Mouse (Mus musculus) midbrain, postnatal 0 days (tissue): ENCODE results near the gene Rabgef1. TPM values are rescaled to one million over a fixed set of nuclear protein-coding genes. Genes with fewer than 3 reads are reported as not detected.

Experiments used
- ATAC-seq: fragments of 200-750 bp; cut with Nextera tagmentation; 2 replicates; pipeline ENCODE4 v1.8.0; 2017; ENCODE audit warnings: moderate number of reproducible peaks, mild to moderate bottlenecking, moderate TSS enrichment, moderate library complexity; ENCODE audit not compliant: low FRiP score
- DNase-seq: peaks from one replicate; pipeline ENCODE4 v3.0.0-alpha.2; 2015; ENCODE audit warnings: low spot score
- H3K27ac ChIP-seq: fragments of 300-500 bp; sonication (generic); 2 replicates; pipeline ENCODE4 v1.5.1; 2014; ENCODE audit warnings: low read depth, mild to moderate bottlenecking, low read length, mixed read lengths
- H3K27me3 ChIP-seq: fragments of 300-500 bp; sonication (generic); 2 replicates; pipeline ENCODE4 v1.6.1; 2014; ENCODE audit warnings: low read length, control low read depth, mixed read lengths; ENCODE audit not compliant: insufficient read depth
- H3K36me3 ChIP-seq: fragments of 300-500 bp; sonication (generic); 2 replicates; pipeline ENCODE4 v1.6.1; 2014; ENCODE audit warnings: low read length, control low read depth, mixed read lengths; ENCODE audit not compliant: insufficient read depth
- H3K4me1 ChIP-seq: fragments of 300-500 bp; sonication (generic); 2 replicates; pipeline ENCODE4 v1.6.1; 2014; ENCODE audit warnings: mild to moderate bottlenecking, control low read depth, antibody characterized with exemption, low read length, mixed read lengths; ENCODE audit not compliant: insufficient read depth
- H3K4me2 ChIP-seq: fragments of 300-500 bp; sonication (generic); 2 replicates; pipeline ENCODE4 v1.6.1; 2014; ENCODE audit warnings: low read depth, mild to moderate bottlenecking, low read length, mixed read lengths; ENCODE audit not compliant: poor library complexity, severe bottlenecking
- H3K4me3 ChIP-seq: fragments of 300-500 bp; sonication (generic); 2 replicates; pipeline ENCODE4 v1.5.1; 2014; ENCODE audit warnings: low read depth, mild to moderate bottlenecking, low read length, moderate library complexity
- H3K9ac ChIP-seq: fragments of 300-500 bp; sonication (generic); replicated peaks from 2 replicates; pipeline ENCODE4 v1.6.1; 2014; ENCODE audit warnings: mild to moderate bottlenecking, low read length, moderate library complexity, mixed read lengths; ENCODE audit not compliant: poor library complexity, severe bottlenecking
- H3K9me3 ChIP-seq: fragments of 300-500 bp; sonication (generic); 2 replicates; pipeline ENCODE4 v1.6.1; 2016; ENCODE audit warnings: low read length, control low read depth
- CTCF ChIP-seq: IDR thresholded peaks from 2 replicates; pipeline ENCODE4 v1.5.1; 2016; ENCODE audit warnings: antibody characterized with exemption, mild to moderate bottlenecking
- WGBS: fragments of 180-500 bp; shearing (Covaris S2); extraction: QIAGEN DNeasy Blood & Tissue Kit; methylation state at CpG from one replicate; pipeline ENCODE4 v1.1.7; 2014; 5-methylcytosine and 5-hydroxymethylcytosine counted together
- polyA plus RNA-seq: library from polyadenylated mRNA; unstranded; fragments of >200 nt; fragmentation: Nextera tagmentation; extraction: Ambion mirVana; gene quantifications from 2 replicates; pipeline ENCODE4 v1.2.1, GENCODE M21; 2015
- total RNA-seq: library from RNA; depleted of rRNA; stranded (reverse); fragments of >200 nt; gene quantifications from 2 replicates; pipeline ENCODE4 v1.2.3, GENCODE M21; 2014

Gene Rabgef1
- total and polyA plus RNA-seq, 2 experiments from 2014 or later: 24.2 to 31.3 TPM

GRCm38 (mm10) chr5:130139393-130139792, 32.2 kb upstream of the Rabgef1 start:
- no peak overlapping the region for H3K9ac ChIP-seq
- H3K27me3 ChIP-seq: no peaks in the 10 kb centered on the region
- TF ChIP-seq CTCF: peak; percentile 96
- H3K4me2 ChIP-seq: no peak overlapping the region
- no peaks in the 10 kb centered on the region for H3K4me1 ChIP-seq
- peaks cover 7% of the 10 kb centered on the region for H3K36me3 ChIP-seq
- DNase-seq (peak; percentile 85), ATAC-seq (no peak)
- H3K27ac ChIP-seq: no peak overlapping the region
- 24% methylated on average over 8 of the region's 8 CpGs for WGBS
- H3K4me3 ChIP-seq: no peak overlapping the region
- no peaks in the 10 kb centered on the region for H3K9me3 ChIP-seq

- Histone ChIP-seq H3K4me2 (no peak overlapping the region), H3K9me3 (no peaks in the 10 kb centered on the region), H3K27me3 (no peaks in the 10 kb centered on the region), H3K4me1 (no peaks in the 10 kb centered on the region), H3K36me3 (no peaks in the 10 kb centered on the region), H3K27ac (no peak overlapping the region), H3K9ac (no peak overlapping the region), H3K4me3 (no peak overlapping the region)
- WGBS: 81% methylated on average over 5 of the region's 5 CpGs
- TF ChIP-seq CTCF: no peak
- no peak for ATAC-seq
- no peak for DNase-seq
These were observed 30.5 kb upstream of the Rabgef1 start for GRCm38 (mm10) chr5:130141138-130141537.

- Histone ChIP-seq H3K9ac (no peak overlapping the region), H3K27me3 (no peaks in the 10 kb centered on the region), H3K36me3 (no peaks in the 10 kb centered on the region), H3K4me2 (no peak overlapping the region), H3K27ac (no peak overlapping the region), H3K4me3 (no peak overlapping the region), H3K4me1 (no peaks in the 10 kb centered on the region; the same call in 1 of the 2 replicates), H3K9me3 (no peaks in the 10 kb centered on the region)
- 74% methylated on average over 4 of the region's 4 CpGs for WGBS
- DNase-seq (no peak), ATAC-seq (no peak)
- TF ChIP-seq CTCF: no peak
These were observed 29.6 kb upstream of the Rabgef1 start for GRCm38 (mm10) chr5:130142041-130142440.

- WGBS: 91% methylated on average over 7 of the region's 7 CpGs
- no peak for DNase-seq
- Histone ChIP-seq H3K36me3 (no peaks in the 10 kb centered on the region), H3K27ac (no peak overlapping the region), H3K4me2 (no peak overlapping the region), H3K9ac (no peak overlapping the region), H3K9me3 (no peaks in the 10 kb centered on the region), H3K4me1 (no peaks in the 10 kb centered on the region; the same call in 1 of the 2 replicates), H3K27me3 (no peaks in the 10 kb centered on the region), H3K4me3 (no peak overlapping the region)
- no peak for TF ChIP-seq CTCF
- no peak for ATAC-seq
These were observed 28.5 kb upstream of the Rabgef1 start for GRCm38 (mm10) chr5:130143101-130143500.

- 0 out of 2 replicates have a peak overlapping the region, but pooled peaks have one; percentile 36 for H3K9ac ChIP-seq
- H3K36me3 ChIP-seq: no peaks in the 10 kb centered on the region
- H3K4me1 ChIP-seq: no peaks in the 10 kb centered on the region; the same call in 1 of the 2 replicates
- peak overlapping the region; percentile 74 for H3K4me3 ChIP-seq
- H3K27me3 ChIP-seq: no peaks in the 10 kb centered on the region
- DNase-seq (peak; percentile 93), ATAC-seq (peak; percentile 78)
- H3K27ac ChIP-seq: peak overlapping the region; percentile 90
- no peak; the same call in 1 of the 2 replicates for TF ChIP-seq CTCF
- 2% methylated on average over 20 of the region's 20 CpGs for WGBS
- H3K4me2 ChIP-seq: peak overlapping the region; percentile 71
- H3K9me3 ChIP-seq: no peaks in the 10 kb centered on the region
These were observed 27.6 kb upstream of the Rabgef1 start for GRCm38 (mm10) chr5:130143977-130144333.

GRCm38 (mm10) chr5:130144334-130145312, 27.0 kb upstream of the Rabgef1 start, which contains the start of gene Kctd7:
TSS of gene Kctd7 (plus strand) at chr5:130144861.
- H3K9ac ChIP-seq: peak within 1 kb of the TSS; percentile 83
- DNase-seq: peak; percentile 100
- WGBS: under 1% methylated on average over 66 of the region's 66 CpGs
- H3K27ac ChIP-seq: peak within 1 kb of the TSS; percentile 90
- no peaks in the 10 kb centered on the region for H3K27me3 ChIP-seq
- peak within 1 kb of the TSS; percentile 71 for H3K4me2 ChIP-seq
- TF ChIP-seq CTCF: peak; percentile 67
- peak within 1 kb of the TSS; percentile 74 for H3K4me3 ChIP-seq
- ATAC-seq: peak; percentile 96
- no peaks in the 10 kb centered on the region for H3K36me3 ChIP-seq
- no peaks in the 10 kb centered on the region for H3K9me3 ChIP-seq
- H3K4me1 ChIP-seq: no peaks in the 10 kb centered on the region; the same call in 1 of the 2 replicates
